Mouse (Mus musculus) limb, embryonic 15.5 days (tissue): ENCODE results near the gene Rilpl1. TPM values are rescaled to one million over a fixed set of nuclear protein-coding genes. Genes with fewer than 3 reads are reported as not detected.
A peak's percentile ranks its signal among the peaks of the same experiment; 100 is the strongest.

Experiments used
- ATAC-seq: fragments of 200-750 bp; cut with Nextera tagmentation; 2 replicates; pipeline ENCODE4 v1.8.0; 2017; ENCODE audit warnings: low read depth, moderate TSS enrichment; ENCODE audit not compliant: insufficient number of reproducible peaks, low FRiP score, low TSS enrichment
- H3K27ac ChIP-seq: fragments of 300-500 bp; sonication (generic); 2 replicates; pipeline ENCODE4 v1.5.1; 2015; ENCODE audit warnings: moderate library complexity, mild to moderate bottlenecking, inconsistent platforms
- H3K27me3 ChIP-seq: fragments of 300-500 bp; sonication (generic); 2 replicates; pipeline ENCODE4 v1.6.1; 2015; ENCODE audit warnings: inconsistent platforms
- H3K36me3 ChIP-seq: fragments of 300-500 bp; sonication (generic); 2 replicates; pipeline ENCODE4 v1.6.1; 2015; ENCODE audit warnings: inconsistent platforms
- H3K4me1 ChIP-seq: fragments of 300-500 bp; sonication (generic); 2 replicates; pipeline ENCODE4 v1.6.1; 2015; ENCODE audit warnings: inconsistent platforms
- H3K4me2 ChIP-seq: fragments of 300-500 bp; sonication (generic); 2 replicates; pipeline ENCODE4 v1.6.1; 2015; ENCODE audit warnings: mild to moderate bottlenecking, inconsistent platforms
- H3K4me3 ChIP-seq: fragments of 300-500 bp; sonication (generic); 2 replicates; pipeline ENCODE4 v1.5.1; 2015; ENCODE audit warnings: mild to moderate bottlenecking, inconsistent platforms
- H3K9ac ChIP-seq: fragments of 300-500 bp; sonication (generic); 2 replicates; pipeline ENCODE4 v1.6.1; 2015; ENCODE audit warnings: inconsistent platforms
- H3K9me3 ChIP-seq: fragments of 300-500 bp; sonication (generic); 2 replicates; pipeline ENCODE4 v1.6.1; 2016; ENCODE audit warnings: inconsistent platforms
- WGBS: fragments of 180-500 bp; shearing (Covaris S2); methylation state at CpG from one replicate; pipeline ENCODE4 v1.1.7; 2015; 5-methylcytosine and 5-hydroxymethylcytosine counted together
- polyA plus RNA-seq: library from polyadenylated mRNA; unstranded; fragments of >200 nt; fragmentation: Nextera tagmentation; extraction: Ambion mirVana; gene quantifications from 2 replicates; pipeline ENCODE4 v1.2.1, GENCODE M21; 2015

Gene Rilpl1
- polyA plus RNA-seq, 1 experiment from 2014 or later: 23.7 TPM

- Histone ChIP-seq H3K27me3 (no peaks in the 10 kb centered on the region), H3K4me2 (peak overlapping the region; percentile 49), H3K4me3 (peak overlapping the region; percentile 93), H3K27ac (peak overlapping the region; percentile 93), H3K4me1 (peaks cover 21% of the 10 kb centered on the region), H3K9me3 (no peaks in the 10 kb centered on the region), H3K36me3 (peaks cover 26% of the 10 kb centered on the region), H3K9ac (peak overlapping the region; percentile 89)
- peak; percentile 70 for ATAC-seq
- WGBS: 1% methylated on average over 71 of the region's 89 CpGs
Measured at GRCm38 (mm10) chr5:124540905-124541601, 9.9 kb upstream of the Rilpl1 start.

GRCm38 (mm10) chr5:124540383-124540786 lies 9.2 kb upstream of the Rilpl1 start, which contains the start of gene Tmed2:
Tmed2 (plus strand) TSS chr5:124540695.
- Histone ChIP-seq H3K9ac (peak within 1 kb of the TSS; percentile 89), H3K36me3 (peaks cover 19% of the 10 kb centered on the region), H3K27ac (peak within 1 kb of the TSS; percentile 93), H3K27me3 (no peaks in the 10 kb centered on the region), H3K4me1 (peaks cover 21% of the 10 kb centered on the region), H3K4me2 (peak within 1 kb of the TSS; percentile 49), H3K9me3 (no peaks in the 10 kb centered on the region), H3K4me3 (peak within 1 kb of the TSS; percentile 93)
- peak; percentile 94 for ATAC-seq
- WGBS: under 1% methylated on average over 35 of the region's 35 CpGs

- ATAC-seq: no peak
- Histone ChIP-seq H3K27me3 (no peaks in the 10 kb centered on the region), H3K36me3 (peaks cover 14% of the 10 kb centered on the region), H3K9me3 (no peaks in the 10 kb centered on the region), H3K4me3 (peak overlapping the region; percentile 93), H3K9ac (no peak overlapping the region), H3K27ac (peak overlapping the region; percentile 93), H3K4me1 (peaks cover 20% of the 10 kb centered on the region), H3K4me2 (peak overlapping the region; percentile 43)
- WGBS: 73% methylated on average over 4 of the region's 4 CpGs
Measured at GRCm38 (mm10) chr5:124539905-124540304, 8.7 kb upstream of the Rilpl1 start.

- Histone ChIP-seq H3K27me3 (no peaks in the 10 kb centered on the region), H3K4me1 (peaks cover 19% of the 10 kb centered on the region), H3K4me3 (no peak overlapping the region), H3K36me3 (peaks cover 6% of the 10 kb centered on the region), H3K27ac (no peak overlapping the region), H3K9ac (no peak overlapping the region), H3K4me2 (no peak overlapping the region), H3K9me3 (no peaks in the 10 kb centered on the region)
- ATAC-seq: no peak
- WGBS: 77% methylated on average over 15 of the region's 16 CpGs
Measured at GRCm38 (mm10) chr5:124538813-124539792, 7.9 kb upstream of the Rilpl1 start.

- Histone ChIP-seq H3K27ac (no peak overlapping the region), H3K36me3 (no peaks in the 10 kb centered on the region), H3K4me3 (peak overlapping the region; percentile 12; the same call in 1 of the 2 replicates), H3K4me1 (peaks cover 13% of the 10 kb centered on the region), H3K4me2 (peak overlapping the region; percentile 36), H3K9me3 (no peaks in the 10 kb centered on the region), H3K27me3 (no peaks in the 10 kb centered on the region), H3K9ac (no peak overlapping the region)
- no peak for ATAC-seq
- WGBS: 5% methylated on average over 13 of the region's 17 CpGs
Measured at GRCm38 (mm10) chr5:124536776-124537175, 5.6 kb upstream of the Rilpl1 start.

- Histone ChIP-seq H3K36me3 (no peaks in the 10 kb centered on the region), H3K27me3 (no peaks in the 10 kb centered on the region), H3K9me3 (no peaks in the 10 kb centered on the region), H3K9ac (no peak overlapping the region), H3K27ac (no peak overlapping the region), H3K4me1 (peaks cover 22% of the 10 kb centered on the region), H3K4me2 (no peak overlapping the region), H3K4me3 (no peak overlapping the region)
- 60% methylated on average over 5 of the region's 5 CpGs for whole genome bisulfite sequencing
- ATAC-seq: no peak
Measured at GRCm38 (mm10) chr5:124535016-124535415, 3.8 kb upstream of the Rilpl1 start.

GRCm38 (mm10) chr5:124532451-124532850 lies 1.3 kb upstream of the Rilpl1 start:
- no peak overlapping the region for H3K4me2 ChIP-seq
- 45% methylated on average over 7 of the region's 7 CpGs for WGBS

GRCm38 (mm10) chr5:124531583-124531930 lies 366 bp upstream of the Rilpl1 start:
- no peaks in the 10 kb centered on the region for H3K36me3 ChIP-seq
- H3K27ac ChIP-seq: peak overlapping the region; percentile 83
- peak overlapping the region; percentile 75; the same call in 1 of the 2 replicates for H3K9ac ChIP-seq
- no peaks in the 10 kb centered on the region for H3K27me3 ChIP-seq
- WGBS: 12% methylated on average over 14 of the region's 14 CpGs
- H3K9me3 ChIP-seq: no peaks in the 10 kb centered on the region
- H3K4me1 ChIP-seq: peaks cover 38% of the 10 kb centered on the region
- H3K4me2 ChIP-seq: peak overlapping the region; percentile 78
- ATAC-seq: peak; percentile 37
- H3K4me3 ChIP-seq: peak overlapping the region; percentile 78

More at GRCm38 (mm10) chr5:124532451-124532850, 1.3 kb upstream of the Rilpl1 start:
- peak overlapping the region; percentile 43; the same call in 1 of the 2 replicates for H3K27ac ChIP-seq
- no peaks in the 10 kb centered on the region for H3K36me3 ChIP-seq
- H3K9me3 ChIP-seq: no peaks in the 10 kb centered on the region
- no peak overlapping the region for H3K9ac ChIP-seq
- H3K4me1 ChIP-seq: peaks cover 43% of the 10 kb centered on the region
- ATAC-seq: no peak
- no peaks in the 10 kb centered on the region for H3K27me3 ChIP-seq
- no peak overlapping the region for H3K4me3 ChIP-seq

GRCm38 (mm10) chr5:124529697-124530096 lies 1.5 kb downstream of the Rilpl1 start:
- H3K9me3 ChIP-seq: no peaks in the 10 kb centered on the region
- H3K9ac ChIP-seq: no peak overlapping the region
- H3K4me1 ChIP-seq: peaks cover 38% of the 10 kb centered on the region
- H3K27ac ChIP-seq: peak overlapping the region; percentile 67; the same call in 1 of the 2 replicates
- ATAC-seq: no peak
- H3K4me3 ChIP-seq: peak overlapping the region; percentile 78
- H3K27me3 ChIP-seq: no peaks in the 10 kb centered on the region
- WGBS: 39% methylated on average over 8 of the region's 8 CpGs
- peak overlapping the region; percentile 78 for H3K4me2 ChIP-seq
- no peaks in the 10 kb centered on the region; the same call in 1 of the 2 replicates for H3K36me3 ChIP-seq

GRCm38 (mm10) chr5:124529191-124529651 lies 2.0 kb downstream of the Rilpl1 start:
- WGBS: 15% methylated on average over 8 of the region's 8 CpGs
- Histone ChIP-seq H3K9ac (no peak overlapping the region; the same call in 1 of the 2 replicates), H3K4me2 (peak overlapping the region; percentile 78), H3K36me3 (no peaks in the 10 kb centered on the region; the same call in 1 of the 2 replicates), H3K4me3 (peak overlapping the region; percentile 78), H3K27me3 (no peaks in the 10 kb centered on the region), H3K9me3 (no peaks in the 10 kb centered on the region), H3K4me1 (peaks cover 38% of the 10 kb centered on the region), H3K27ac (peak overlapping the region; percentile 67)
- no peak for ATAC-seq

GRCm38 (mm10) chr5:124528791-124529190 lies 2.4 kb downstream of the Rilpl1 start:
- ATAC-seq: no peak
- Histone ChIP-seq H3K27ac (peak overlapping the region; percentile 67), H3K27me3 (no peaks in the 10 kb centered on the region), H3K4me3 (peak overlapping the region; percentile 78), H3K9me3 (no peaks in the 10 kb centered on the region), H3K36me3 (peaks cover under 1% of the 10 kb centered on the region; the same call in 1 of the 2 replicates), H3K4me2 (peak overlapping the region; percentile 78), H3K4me1 (peaks cover 38% of the 10 kb centered on the region), H3K9ac (peak overlapping the region; percentile 33)
- 20% methylated on average over 9 of the region's 9 CpGs for WGBS
